Mouse (Mus musculus): ENCODE data around the gene Kdm3a. TPM values are rescaled to one million over a fixed set of nuclear protein-coding genes. Genes with fewer than 3 reads are reported as not detected.

Kdm3a gene
- polyA plus RNA-seq, 1 experiment from 2014 or later = 27.7 TPM

DNA sequence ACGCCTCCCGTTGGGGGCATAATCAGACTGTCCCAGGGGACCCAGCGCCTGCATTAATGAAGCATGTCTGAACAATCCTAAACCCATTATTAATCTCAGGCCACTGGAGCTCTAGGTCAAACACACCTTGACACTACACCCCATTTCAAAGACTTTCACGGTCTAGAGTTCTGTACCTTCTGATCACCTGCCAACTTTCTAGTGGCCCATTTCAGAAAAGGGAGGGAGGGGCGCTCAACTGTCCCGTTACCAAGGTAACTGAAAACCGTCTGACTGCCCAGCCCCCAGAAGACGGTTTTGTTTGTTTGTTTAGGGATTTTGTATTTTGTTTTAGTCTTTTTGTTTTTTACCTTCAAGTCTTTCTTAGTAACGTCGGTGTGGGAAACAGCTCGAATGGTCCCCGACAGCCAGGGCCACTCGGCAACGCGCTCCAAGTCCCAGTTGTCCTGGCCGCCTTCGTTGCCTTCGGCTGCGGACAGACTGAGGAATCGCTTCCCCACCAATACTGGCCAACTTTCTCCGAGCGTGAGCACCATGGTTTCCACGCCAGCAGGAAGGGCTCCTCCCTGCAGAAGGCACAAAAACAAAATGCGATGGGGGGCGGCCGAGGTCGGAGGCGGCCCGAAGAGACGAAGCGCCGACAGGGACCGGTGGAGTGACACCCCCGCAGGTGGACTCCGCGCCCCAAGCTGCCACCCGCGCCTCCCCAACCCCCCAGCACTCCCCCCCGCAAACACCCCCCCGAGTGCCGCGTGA is 906 bp downstream of the Kdm3a start:
- peak overlapping the region; percentile 89 for H3K4me3 ChIP-seq (ENCODE audit: low read depth, low read length)

DNA sequence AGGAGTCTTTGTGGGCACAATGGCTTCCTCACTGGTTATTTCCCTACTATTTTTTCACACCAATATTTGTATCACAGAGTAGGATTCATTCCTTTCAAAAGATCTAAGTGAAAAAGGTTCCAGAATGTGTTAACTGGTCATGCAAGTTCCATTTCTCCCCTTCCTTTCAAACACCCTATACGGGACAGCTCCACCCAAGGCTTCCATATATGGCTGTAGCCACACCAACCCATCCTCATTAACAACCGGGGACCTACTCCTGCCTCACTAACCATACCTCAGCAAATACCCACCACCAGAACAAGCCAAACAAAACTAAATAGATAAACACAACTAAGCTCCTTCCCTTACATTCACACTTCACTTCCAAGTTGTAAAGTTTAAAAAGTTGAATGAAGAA is 1.6 kb downstream of the Kdm3a start:
- peak overlapping the region; percentile 88 for H3K4me2 ChIP-seq (ENCODE audit: low read depth, low read length)
- peak overlapping the region; percentile 89 for H3K4me3 ChIP-seq (ENCODE audit: low read depth, low read length)
- no peaks in the 10 kb centered on the region; the same call in 1 of the 2 replicates for H3K9me3 ChIP-seq (ENCODE audit: control insufficient read depth, low read length)
- H3K36me3 ChIP-seq (ENCODE audit: control insufficient read depth, insufficient read depth, low read length) = peaks cover 32% of the 10 kb centered on the region
- H3K4me1 ChIP-seq (ENCODE audit: control insufficient read depth, insufficient read depth, low read length) = peaks cover 22% of the 10 kb centered on the region
- H3K9ac ChIP-seq (ENCODE audit: low read depth, low read length) = peak overlapping the region; percentile 8; the same call in 1 of the 2 replicates
- no peaks in the 10 kb centered on the region for H3K27me3 ChIP-seq (replicated peaks; ENCODE audit: control insufficient read depth, insufficient read depth, low read length)
- no peak for ATAC-seq (ENCODE audit: low read depth)
- DNase-seq (ENCODE audit: low spot score) = peak; percentile 11
- 5% methylated on average over 2 of the region's 2 CpGs for WGBS
- no peak overlapping the region for H3K27ac ChIP-seq (replicated peaks; ENCODE audit: low read depth, low read length)

More for the DNA sequence above, 906 bp downstream of the Kdm3a start:
- DNase-seq (ENCODE audit: low spot score) (peak; percentile 45), ATAC-seq (ENCODE audit: low read depth) (no peak)
- Histone ChIP-seq H3K36me3 (ENCODE audit: control insufficient read depth, insufficient read depth, low read length) (peaks cover 25% of the 10 kb centered on the region), H3K27ac (replicated peaks; ENCODE audit: low read depth, low read length) (peak overlapping the region; percentile 98), H3K4me2 (ENCODE audit: low read depth, low read length) (peak overlapping the region; percentile 88), H3K4me1 (ENCODE audit: control insufficient read depth, insufficient read depth, low read length) (peaks cover 22% of the 10 kb centered on the region), H3K27me3 (replicated peaks; ENCODE audit: control insufficient read depth, insufficient read depth, low read length) (no peaks in the 10 kb centered on the region), H3K9me3 (ENCODE audit: control insufficient read depth, low read length) (no peaks in the 10 kb centered on the region; the same call in 1 of the 2 replicates), H3K9ac (ENCODE audit: low read depth, low read length) (peak overlapping the region; percentile 90)
- 4% methylated on average over 34 of the region's 42 CpGs for WGBS

GRCm38 (mm10) chr6:71627325-71627724 is 5.5 kb downstream of the Kdm3a start:
- Histone ChIP-seq H3K27ac (replicated peaks; ENCODE audit: low read depth, low read length) (no peak overlapping the region), H3K36me3 (ENCODE audit: control insufficient read depth, insufficient read depth, low read length) (peaks cover 64% of the 10 kb centered on the region), H3K27me3 (replicated peaks; ENCODE audit: control insufficient read depth, insufficient read depth, low read length) (no peaks in the 10 kb centered on the region), H3K9me3 (ENCODE audit: control insufficient read depth, low read length) (no peaks in the 10 kb centered on the region), H3K4me1 (ENCODE audit: control insufficient read depth, insufficient read depth, low read length) (peaks cover 22% of the 10 kb centered on the region), H3K4me3 (ENCODE audit: low read depth, low read length) (no peak overlapping the region), H3K4me2 (ENCODE audit: low read depth, low read length) (no peak overlapping the region), H3K9ac (ENCODE audit: low read depth, low read length) (no peak overlapping the region)
- ATAC-seq (ENCODE audit: low read depth) (no peak), DNase-seq (ENCODE audit: low spot score) (no peak)

GRCm38 (mm10) chr6:71625984-71626383 is 6.8 kb downstream of the Kdm3a start:
- WGBS = 88% methylated on average over 2 of the region's 2 CpGs
- H3K36me3 ChIP-seq (ENCODE audit: control insufficient read depth, insufficient read depth, low read length) = peaks cover 70% of the 10 kb centered on the region
- H3K9me3 ChIP-seq (ENCODE audit: control insufficient read depth, low read length) = no peaks in the 10 kb centered on the region
- ATAC-seq (ENCODE audit: low read depth) (no peak), DNase-seq (ENCODE audit: low spot score) (no peak)
- H3K4me2 ChIP-seq (ENCODE audit: low read depth, low read length) = no peak overlapping the region
- H3K4me3 ChIP-seq (ENCODE audit: low read depth, low read length) = no peak overlapping the region
- H3K4me1 ChIP-seq (ENCODE audit: control insufficient read depth, insufficient read depth, low read length) = peaks cover 14% of the 10 kb centered on the region
- H3K27me3 ChIP-seq (replicated peaks; ENCODE audit: control insufficient read depth, insufficient read depth, low read length) = no peaks in the 10 kb centered on the region
- no peak overlapping the region for H3K9ac ChIP-seq (ENCODE audit: low read depth, low read length)
- H3K27ac ChIP-seq (replicated peaks; ENCODE audit: low read depth, low read length) = no peak overlapping the region

GRCm38 (mm10) chr6:71624723-71625122 is 8.1 kb downstream of the Kdm3a start:
- H3K27ac ChIP-seq (replicated peaks; ENCODE audit: low read depth, low read length) = no peak overlapping the region
- no peak overlapping the region for H3K9ac ChIP-seq (ENCODE audit: low read depth, low read length)
- ATAC-seq (ENCODE audit: low read depth) = no peak
- no peak overlapping the region for H3K4me2 ChIP-seq (ENCODE audit: low read depth, low read length)
- no peaks in the 10 kb centered on the region for H3K9me3 ChIP-seq (ENCODE audit: control insufficient read depth, low read length)
- no peak overlapping the region for H3K4me3 ChIP-seq (ENCODE audit: low read depth, low read length)
- 0 out of 2 replicates have a peak, but pooled peaks cover 3% of the 10 kb centered on the region for H3K4me1 ChIP-seq (ENCODE audit: control insufficient read depth, insufficient read depth, low read length)
- peaks cover 77% of the 10 kb centered on the region for H3K36me3 ChIP-seq (ENCODE audit: control insufficient read depth, insufficient read depth, low read length)
- no peaks in the 10 kb centered on the region for H3K27me3 ChIP-seq (replicated peaks; ENCODE audit: control insufficient read depth, insufficient read depth, low read length)
- peak; percentile 33 for DNase-seq (ENCODE audit: low spot score)

GRCm38 (mm10) chr6:71621981-71622380 is 10.8 kb downstream of the Kdm3a start:
- Histone ChIP-seq H3K4me2 (ENCODE audit: low read depth, low read length) (no peak overlapping the region), H3K9ac (ENCODE audit: low read depth, low read length) (no peak overlapping the region), H3K27me3 (replicated peaks; ENCODE audit: control insufficient read depth, insufficient read depth, low read length) (no peaks in the 10 kb centered on the region), H3K4me1 (ENCODE audit: control insufficient read depth, insufficient read depth, low read length) (no peaks in the 10 kb centered on the region), H3K9me3 (ENCODE audit: control insufficient read depth, low read length) (no peaks in the 10 kb centered on the region), H3K4me3 (ENCODE audit: low read depth, low read length) (no peak overlapping the region), H3K36me3 (ENCODE audit: control insufficient read depth, insufficient read depth, low read length) (peaks cover 84% of the 10 kb centered on the region), H3K27ac (replicated peaks; ENCODE audit: low read depth, low read length) (no peak overlapping the region)
- ATAC-seq (ENCODE audit: low read depth) (no peak), DNase-seq (ENCODE audit: low spot score) (peak; percentile 23)
- 79% methylated on average over 5 of the region's 5 CpGs for WGBS

DNA sequence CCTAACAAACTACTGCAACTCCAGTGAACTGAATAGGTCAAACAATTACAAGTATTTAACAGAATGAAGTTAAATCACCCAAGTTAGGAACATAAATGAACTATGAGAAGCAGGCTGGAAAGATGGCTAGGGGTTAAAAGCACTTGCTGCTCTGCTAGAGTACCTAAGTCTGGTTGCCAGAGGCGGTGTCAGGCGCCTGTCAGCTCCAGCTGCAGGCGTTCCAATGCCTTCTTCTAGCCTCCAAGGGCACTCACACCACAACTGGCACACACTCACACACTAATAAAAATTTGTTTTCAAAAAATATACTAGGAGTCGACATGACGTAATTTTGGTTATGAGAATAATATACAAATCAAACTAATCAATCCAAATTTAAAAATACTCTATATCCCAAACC is 11.2 kb downstream of the Kdm3a start:
- Histone ChIP-seq H3K4me2 (ENCODE audit: low read depth, low read length) (no peak overlapping the region), H3K9me3 (ENCODE audit: control insufficient read depth, low read length) (no peaks in the 10 kb centered on the region), H3K27me3 (replicated peaks; ENCODE audit: control insufficient read depth, insufficient read depth, low read length) (no peaks in the 10 kb centered on the region), H3K9ac (ENCODE audit: low read depth, low read length) (no peak overlapping the region), H3K27ac (replicated peaks; ENCODE audit: low read depth, low read length) (no peak overlapping the region), H3K4me3 (ENCODE audit: low read depth, low read length) (no peak overlapping the region), H3K36me3 (ENCODE audit: control insufficient read depth, insufficient read depth, low read length) (peaks cover 84% of the 10 kb centered on the region), H3K4me1 (ENCODE audit: control insufficient read depth, insufficient read depth, low read length) (no peaks in the 10 kb centered on the region)
- WGBS = 85% methylated on average over 5 of the region's 5 CpGs
- no peak for DNase-seq (ENCODE audit: low spot score)
- ATAC-seq (ENCODE audit: low read depth) = no peak

- H3K4me3 ChIP-seq (ENCODE audit: low read depth, low read length) = no peak overlapping the region
- no peak overlapping the region for H3K4me2 ChIP-seq (ENCODE audit: low read depth, low read length)
- H3K36me3 ChIP-seq (ENCODE audit: control insufficient read depth, insufficient read depth, low read length) = peaks cover 87% of the 10 kb centered on the region
- ATAC-seq (ENCODE audit: low read depth) (no peak), DNase-seq (ENCODE audit: low spot score) (no peak)
- no peak overlapping the region for H3K9ac ChIP-seq (ENCODE audit: low read depth, low read length)
- WGBS = 75% methylated on average over 5 of the region's 5 CpGs
- no peak overlapping the region for H3K27ac ChIP-seq (replicated peaks; ENCODE audit: low read depth, low read length)
- no peaks in the 10 kb centered on the region for H3K27me3 ChIP-seq (replicated peaks; ENCODE audit: control insufficient read depth, insufficient read depth, low read length)
- H3K4me1 ChIP-seq (ENCODE audit: control insufficient read depth, insufficient read depth, low read length) = no peaks in the 10 kb centered on the region
- H3K9me3 ChIP-seq (ENCODE audit: control insufficient read depth, low read length) = no peaks in the 10 kb centered on the region
These were observed 15.8 kb downstream of the Kdm3a start for GRCm38 (mm10) chr6:71616959-71617358.

DNA sequence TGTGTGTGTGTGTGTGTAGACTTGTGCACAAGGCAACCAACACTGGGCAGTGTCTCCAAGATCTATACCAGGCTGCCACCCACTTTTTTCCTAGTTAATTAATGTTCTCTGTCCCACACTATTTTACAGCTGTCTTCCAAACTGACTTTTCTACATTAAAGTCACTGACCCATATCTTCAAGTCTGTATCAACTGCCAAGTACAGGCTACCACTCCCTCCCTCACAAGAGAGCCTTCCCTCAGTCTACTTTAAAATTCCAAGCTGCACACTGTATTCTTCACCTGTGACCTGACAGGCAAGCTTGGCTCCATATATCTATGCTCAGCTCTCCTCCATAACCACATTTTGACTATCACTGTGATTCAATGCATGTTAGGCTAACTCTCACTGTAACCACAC is 19.6 kb downstream of the Kdm3a start:
- Histone ChIP-seq H3K9ac (ENCODE audit: low read depth, low read length) (no peak overlapping the region), H3K4me1 (ENCODE audit: control insufficient read depth, insufficient read depth, low read length) (no peaks in the 10 kb centered on the region), H3K36me3 (ENCODE audit: control insufficient read depth, insufficient read depth, low read length) (peaks cover 91% of the 10 kb centered on the region), H3K27ac (replicated peaks; ENCODE audit: low read depth, low read length) (no peak overlapping the region), H3K9me3 (ENCODE audit: control insufficient read depth, low read length) (no peaks in the 10 kb centered on the region), H3K27me3 (replicated peaks; ENCODE audit: control insufficient read depth, insufficient read depth, low read length) (no peaks in the 10 kb centered on the region), H3K4me3 (ENCODE audit: low read depth, low read length) (no peak overlapping the region), H3K4me2 (ENCODE audit: low read depth, low read length) (no peak overlapping the region)
- no peak for DNase-seq (ENCODE audit: low spot score)
- ATAC-seq (ENCODE audit: low read depth) = no peak

Data from embryonic facial prominence, embryonic 14.5 days (tissue).